Mouse (Mus musculus) MEL (cell line): ENCODE measurements around the gene Prg4. TPM values are rescaled to one million over a fixed set of nuclear protein-coding genes. Genes with fewer than 3 reads are reported as not detected.

ENCODE experiments used
- DNase-seq: peaks from one replicate; pipeline ENCODE4 v3.0.0; 2011; ENCODE audit warnings: low read depth, low spot score
- H3K27ac ChIP-seq: 2 replicates; pipeline ENCODE4 v1.5.1; 2012; ENCODE audit warnings: low read depth, mild to moderate bottlenecking, control low read depth, low read length, moderate library complexity; ENCODE audit not compliant: control insufficient read depth
- H3K27me3 ChIP-seq, 2 experiments: fragments of 150-350 bp in 1 of 2; sonication (generic) in 1 of 2; 2 replicates each; pipeline ENCODE4 v1.6.1; 2012; ENCODE audit warnings: low read length in 2 of 2, mild to moderate bottlenecking in 2 of 2, improper control_type of control experiment in 1 of 2, moderate library complexity in 1 of 2; ENCODE audit not compliant: insufficient read depth in 2 of 2, control insufficient read depth in 1 of 2
- H3K36me3 ChIP-seq, 2 experiments: 2 replicates each; pipeline ENCODE4 v1.6.1; 2012 to 2014; ENCODE audit warnings: low read length in 2 of 2, improper control_type of control experiment in 1 of 2, inconsistent platforms in 1 of 2, mild to moderate bottlenecking in 1 of 2; ENCODE audit not compliant: insufficient read depth in 2 of 2, control insufficient read depth in 1 of 2
- H3K4me1 ChIP-seq, 2 experiments: fragments of 150-350 bp in 1 of 2; sonication (generic) in 1 of 2; 2 replicates each; pipeline ENCODE4 v1.6.1; 2012; ENCODE audit warnings: low read length in 2 of 2, improper control_type of control experiment in 1 of 2, mild to moderate bottlenecking in 1 of 2; ENCODE audit not compliant: insufficient read depth in 2 of 2, control insufficient read depth in 1 of 2
- H3K4me3 ChIP-seq, 2 experiments: fragments of 150-350 bp in 1 of 2; sonication (generic) in 1 of 2; 2 replicates each; pipeline ENCODE4 v1.5.1; 2012; ENCODE audit warnings: low read depth in 2 of 2, low read length in 2 of 2, mild to moderate bottlenecking in 2 of 2, moderate library complexity in 2 of 2, control low read depth in 1 of 2, improper control_type of control experiment in 1 of 2; ENCODE audit not compliant: control insufficient read depth in 1 of 2, insufficient read depth in 1 of 2
- H3K79me2 ChIP-seq: 2 replicates; pipeline ENCODE4 v1.6.1; 2012; ENCODE audit warnings: mild to moderate bottlenecking, low read length, moderate library complexity; ENCODE audit not compliant: control insufficient read depth, poor library complexity, insufficient read depth
- H3K9ac ChIP-seq: 2 replicates; pipeline ENCODE4 v1.6.1; 2012; ENCODE audit warnings: low read depth, mild to moderate bottlenecking, control low read depth, low read length, moderate library complexity; ENCODE audit not compliant: control insufficient read depth, poor library complexity, severe bottlenecking
- H3K9me3 ChIP-seq: fragments of 150-350 bp; sonication (generic); replicated peaks from 2 replicates; pipeline ENCODE4 v1.6.1; 2012; ENCODE audit warnings: mild to moderate bottlenecking, low read length, improper control_type of control experiment, moderate library complexity; ENCODE audit not compliant: insufficient read depth
- CTCF ChIP-seq, 3 experiments: IDR thresholded peaks in 2 of 3; conservative IDR thresholded peaks in 1 of 3; 2 replicates each; pipeline ENCODE4 v1.5.1; 2011 to 2012; ENCODE audit warnings: low read length in 3 of 3, low read depth in 2 of 3, mild to moderate bottlenecking in 2 of 3, improper control_type of control experiment in 1 of 3, inconsistent platforms in 1 of 3, mixed read lengths in 1 of 3, moderate library complexity in 1 of 3; ENCODE audit not compliant: control insufficient read depth in 1 of 3, insufficient read depth in 1 of 3, poor library complexity in 1 of 3, severe bottlenecking in 1 of 3
- E2F4 ChIP-seq: IDR thresholded peaks from 2 replicates; pipeline ENCODE4 v1.6.1; 2011; ENCODE audit warnings: low read depth, low read length, improper control_type of control experiment, borderline replicate concordance
- ELF1 ChIP-seq: IDR thresholded peaks from 2 replicates; pipeline ENCODE4 v1.6.1; 2014; ENCODE audit warnings: low read depth, mild to moderate bottlenecking, inconsistent platforms, low read length, improper control_type of control experiment, moderate library complexity
- EP300 ChIP-seq, 2 experiments: IDR thresholded peaks; 2 replicates each; pipeline ENCODE4 v1.6.1; 2011; ENCODE audit warnings: improper control_type of control experiment in 2 of 2, low read length in 2 of 2, low read depth in 1 of 2, mild to moderate bottlenecking in 1 of 2
- ETS1 ChIP-seq: IDR thresholded peaks from 2 replicates; pipeline ENCODE4 v1.6.1; 2012; ENCODE audit warnings: low read depth, mild to moderate bottlenecking, inconsistent platforms, low read length, improper control_type of control experiment, moderate library complexity
- JUND ChIP-seq: IDR thresholded peaks from 2 replicates; pipeline ENCODE4 v1.6.1; 2011; ENCODE audit warnings: low read depth, mild to moderate bottlenecking, improper control_type of control experiment, low read length
- MAX ChIP-seq: IDR thresholded peaks from 2 replicates; pipeline ENCODE4 v1.6.1; 2011; ENCODE audit warnings: low read length, improper control_type of control experiment
- MAZ ChIP-seq: IDR thresholded peaks from 2 replicates; pipeline ENCODE4 v1.6.1; 2012; ENCODE audit warnings: low read depth, mild to moderate bottlenecking, inconsistent platforms, low read length, improper control_type of control experiment
- MEF2A ChIP-seq: IDR thresholded peaks from 2 replicates; pipeline ENCODE4 v1.6.1; 2014; ENCODE audit warnings: low read depth, mild to moderate bottlenecking, inconsistent platforms, low read length, improper control_type of control experiment; ENCODE audit not compliant: poor library complexity, insufficient replicate concordance, severe bottlenecking; ENCODE audit errors: extremely low read depth
- MXI1 ChIP-seq: IDR thresholded peaks from 2 replicates; pipeline ENCODE4 v1.6.1; 2011; ENCODE audit warnings: mild to moderate bottlenecking, low read depth, low read length, improper control_type of control experiment
- MYB ChIP-seq: IDR thresholded peaks from 2 replicates; pipeline ENCODE4 v1.6.1; 2011; ENCODE audit warnings: mild to moderate bottlenecking, low read depth, low read length, improper control_type of control experiment
- NELFE ChIP-seq: IDR thresholded peaks from 2 replicates; pipeline ENCODE4 v1.6.1; 2011; ENCODE audit warnings: low read depth, low read length, improper control_type of control experiment
- POLR2A ChIP-seq, 2 experiments: IDR thresholded peaks; 2 replicates each; pipeline ENCODE4 v1.6.1; 2011 to 2012; ENCODE audit warnings: low read length in 2 of 2, mild to moderate bottlenecking in 2 of 2, control low read depth in 1 of 2, improper control_type of control experiment in 1 of 2, low read depth in 1 of 2, moderate library complexity in 1 of 2; ENCODE audit not compliant: control insufficient read depth in 1 of 2, insufficient read depth in 1 of 2, poor library complexity in 1 of 2
- POLR2AphosphoS2 ChIP-seq: IDR thresholded peaks from 2 replicates; pipeline ENCODE4 v1.6.1; 2011; ENCODE audit warnings: low read length, improper control_type of control experiment
- POLR2AphosphoS5 ChIP-seq: IDR thresholded peaks from 2 replicates; pipeline ENCODE4 v1.6.1; 2012; ENCODE audit warnings: low read depth, borderline replicate concordance, mild to moderate bottlenecking, inconsistent platforms, low read length, moderate library complexity, mixed read lengths
- RAD21 ChIP-seq: IDR thresholded peaks from 2 replicates; pipeline ENCODE4 v1.6.1; 2011; ENCODE audit warnings: mild to moderate bottlenecking, low read depth, low read length, improper control_type of control experiment
- RCOR1 ChIP-seq: IDR thresholded peaks from 2 replicates; pipeline ENCODE4 v1.6.1; 2012; ENCODE audit warnings: low read depth, mild to moderate bottlenecking, inconsistent platforms, low read length, improper control_type of control experiment
- SIN3A ChIP-seq: IDR thresholded peaks from 2 replicates; pipeline ENCODE4 v1.6.1; 2012; ENCODE audit warnings: low read length, improper control_type of control experiment, inconsistent platforms
- SMC3 ChIP-seq: IDR thresholded peaks from 2 replicates; pipeline ENCODE4 v1.6.1; 2011; ENCODE audit warnings: low read depth, low read length, improper control_type of control experiment
- TBP ChIP-seq: IDR thresholded peaks from 2 replicates; pipeline ENCODE4 v1.8.0; 2011; ENCODE audit warnings: low read depth, low read length, improper control_type of control experiment
- TCF12 ChIP-seq: IDR thresholded peaks from 2 replicates; pipeline ENCODE4 v1.6.1; 2014; ENCODE audit warnings: low read depth, mild to moderate bottlenecking, inconsistent platforms, low read length, improper control_type of control experiment, moderate library complexity
- UBTF ChIP-seq: IDR thresholded peaks from 2 replicates; pipeline ENCODE4 v1.6.1; 2012; ENCODE audit warnings: low read depth, mild to moderate bottlenecking, inconsistent platforms, low read length, improper control_type of control experiment, moderate library complexity, borderline replicate concordance; ENCODE audit not compliant: insufficient read depth
- USF1 ChIP-seq: IDR thresholded peaks from 2 replicates; pipeline ENCODE4 v1.6.1; 2014; ENCODE audit warnings: low read depth, mild to moderate bottlenecking, inconsistent platforms, low read length, improper control_type of control experiment, moderate library complexity
- USF2 ChIP-seq, 2 experiments: IDR thresholded peaks; 2 replicates each; pipeline ENCODE4 v1.6.1; 2011 to 2012; ENCODE audit warnings: improper control_type of control experiment in 2 of 2, low read length in 2 of 2, borderline replicate concordance in 1 of 2, inconsistent platforms in 1 of 2, low read depth in 1 of 2, mild to moderate bottlenecking in 1 of 2; ENCODE audit not compliant: insufficient read depth in 1 of 2
- ZNF384 ChIP-seq: IDR thresholded peaks from 2 replicates; pipeline ENCODE4 v1.6.1; 2012; ENCODE audit warnings: low read depth, mild to moderate bottlenecking, inconsistent platforms, low read length, improper control_type of control experiment
- polyA plus RNA-seq, 2 experiments: library from polyadenylated mRNA; stranded (reverse) in 1 of 2; unstranded in 1 of 2; fragments of >175 nt in 1 of 2; fragments of >200 nt in 1 of 2; gene quantifications; 2 replicates each; pipeline versions ENCODE4 v1.2.1 to v1.2.4; 2012; ENCODE audit warnings: low replicate concordance in 2 of 2, low read depth in 1 of 2; ENCODE audit not compliant: insufficient read length in 2 of 2, insufficient read depth in 1 of 2, missing spikeins in 1 of 2
- total RNA-seq: library from RNA; depleted of rRNA; stranded (reverse); fragments of 300-350 nt; gene quantifications from 2 replicates; pipeline ENCODE4 v1.2.3, GENCODE M21; 2012

Prg4 gene
- total and polyA plus RNA-seq, 3 experiments: 0.19 to 0.42 TPM; not detected in 1

GRCm38 (mm10) chr1:150409996-150410395, 56.0 kb downstream of the Prg4 start:
- Histone ChIP-seq H3K36me3 (peaks cover 0 to 74% of the 10 kb centered on the region in 2 experiments; a peak in 3 of 4 replicates), H3K79me2 (no peaks in the 10 kb centered on the region; the same call in 1 of the 2 replicates), H3K4me1 (no peaks in the 10 kb centered on the region), H3K9ac (no peak overlapping the region), H3K9me3 (no peaks in the 10 kb centered on the region), H3K27me3 (no peaks in the 10 kb centered on the region), H3K4me3 (no peak overlapping the region), H3K27ac (no peak overlapping the region)
- DNase-seq: no peak
- TF ChIP-seq RAD21: no peak
- TF ChIP-seq POLR2AphosphoS5: no peak
- no peak for TF ChIP-seq MEF2A
- TF ChIP-seq RCOR1: no peak
- TF ChIP-seq TBP: no peak
- TF ChIP-seq SIN3A: no peak
- TF ChIP-seq POLR2A (IDR thresholded peaks at IDR 0.05; ENCODE audit: control insufficient read depth in 1 of 2, insufficient read depth in 1 of 2, low read depth in 1 of 2, low read length in 2 of 2, poor library complexity in 1 of 2): no peak
- TF ChIP-seq POLR2AphosphoS2: no peak
- no peak for TF ChIP-seq SMC3
- no peak for TF ChIP-seq ZNF384
- TF ChIP-seq JUND: no peak
- no peak for TF ChIP-seq USF1
- TF ChIP-seq USF2 (IDR thresholded peaks at IDR 0.05; ENCODE audit: borderline replicate concordance in 1 of 2, insufficient read depth in 1 of 2, low read depth in 1 of 2, low read length in 2 of 2): no peak
- TF ChIP-seq E2F4: no peak
- no peak for TF ChIP-seq MAZ
- TF ChIP-seq ETS1: no peak

- no peak for TF ChIP-seq ZNF384
- no peak for TF ChIP-seq SIN3A
- TF ChIP-seq ELF1: no peak
- TF ChIP-seq TBP: no peak
- TF ChIP-seq NELFE: no peak
- TF ChIP-seq RCOR1: no peak
- no peak for TF ChIP-seq CTCF (IDR thresholded peaks at IDR 0.05 in 2 of 3, conservative IDR thresholded peaks at IDR 0.05 in 1 of 3; ENCODE audit: control insufficient read depth in 1 of 3, insufficient read depth in 1 of 3, low read depth in 2 of 3, low read length in 3 of 3, poor library complexity in 1 of 3, severe bottlenecking in 1 of 3)
- no peak for TF ChIP-seq MXI1
- no peak for TF ChIP-seq EP300 (IDR thresholded peaks at IDR 0.05; ENCODE audit: low read depth in 1 of 2, low read length in 2 of 2)
- TF ChIP-seq MAX: no peak
- no peak for TF ChIP-seq JUND
- TF ChIP-seq SMC3: no peak
- no peak for TF ChIP-seq MEF2A
- TF ChIP-seq UBTF: no peak
- TF ChIP-seq POLR2A (IDR thresholded peaks at IDR 0.05; ENCODE audit: control insufficient read depth in 1 of 2, insufficient read depth in 1 of 2, low read depth in 1 of 2, low read length in 2 of 2, poor library complexity in 1 of 2): no peak
- TF ChIP-seq TCF12: no peak
- TF ChIP-seq MYB: no peak
- TF ChIP-seq POLR2AphosphoS2: no peak
- TF ChIP-seq, all 39 proteins: peak for 0
- H3K36me3 ChIP-seq: peaks cover 0 to 78% of the 10 kb centered on the region in 2 experiments; a peak in 3 of 4 replicates
- no peak overlapping the region for H3K4me3 ChIP-seq
These were observed 58.7 kb downstream of the Prg4 start for GRCm38 (mm10) chr1:150407285-150407684.

More at GRCm38 (mm10) chr1:150407285-150407684, 58.7 kb downstream of the Prg4 start:
- H3K9ac ChIP-seq: no peak overlapping the region
- H3K4me1 ChIP-seq: no peaks in the 10 kb centered on the region
- H3K27me3 ChIP-seq: no peaks in the 10 kb centered on the region
- no peaks in the 10 kb centered on the region; the same call in 1 of the 2 replicates for H3K79me2 ChIP-seq
- H3K27ac ChIP-seq: no peak overlapping the region
- DNase-seq: no peak
- no peaks in the 10 kb centered on the region for H3K9me3 ChIP-seq
